Mouse (Mus musculus) olfactory bulb, adult 2 months (tissue): ENCODE data around the gene Rps27l.

ENCODE experiments used
- CTCF ChIP-seq: fragments of 200-500 bp; IDR thresholded peaks from 2 replicates; pipeline ENCODE4 v1.5.1; 2012; ENCODE audit warnings: low read depth, mild to moderate bottlenecking, low read length, moderate library complexity; ENCODE audit not compliant: insufficient read depth
- POLR2A ChIP-seq: fragments of 200-500 bp; IDR thresholded peaks from 2 replicates; pipeline ENCODE4 v1.6.1; 2012; ENCODE audit warnings: mild to moderate bottlenecking, low read depth, low read length, moderate library complexity; ENCODE audit not compliant: insufficient read depth

DNA sequence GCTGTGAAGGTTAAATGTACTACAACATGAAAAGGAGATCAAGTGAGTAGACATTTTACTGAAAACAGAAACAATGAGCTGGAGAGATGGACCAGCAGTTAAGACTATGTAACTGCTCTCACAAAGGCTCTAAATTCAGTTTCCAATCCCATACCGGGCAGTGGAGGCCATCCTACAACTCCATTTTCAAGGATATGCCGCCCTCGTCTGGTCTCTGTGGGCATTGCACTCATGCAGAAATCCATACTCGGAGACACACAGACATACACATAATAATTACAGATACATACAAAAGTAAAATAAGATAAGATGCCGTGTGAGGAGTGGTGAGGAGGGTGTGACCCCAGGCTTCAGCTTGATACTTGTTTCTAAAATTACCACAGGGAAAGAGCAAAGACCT lies 34.6 kb downstream of the Rps27l start:
- TF ChIP-seq CTCF (no peak), POLR2A (no peak)
